ENCODE assay signal across 22 mouse cellular contexts in the genomic region with DNA sequence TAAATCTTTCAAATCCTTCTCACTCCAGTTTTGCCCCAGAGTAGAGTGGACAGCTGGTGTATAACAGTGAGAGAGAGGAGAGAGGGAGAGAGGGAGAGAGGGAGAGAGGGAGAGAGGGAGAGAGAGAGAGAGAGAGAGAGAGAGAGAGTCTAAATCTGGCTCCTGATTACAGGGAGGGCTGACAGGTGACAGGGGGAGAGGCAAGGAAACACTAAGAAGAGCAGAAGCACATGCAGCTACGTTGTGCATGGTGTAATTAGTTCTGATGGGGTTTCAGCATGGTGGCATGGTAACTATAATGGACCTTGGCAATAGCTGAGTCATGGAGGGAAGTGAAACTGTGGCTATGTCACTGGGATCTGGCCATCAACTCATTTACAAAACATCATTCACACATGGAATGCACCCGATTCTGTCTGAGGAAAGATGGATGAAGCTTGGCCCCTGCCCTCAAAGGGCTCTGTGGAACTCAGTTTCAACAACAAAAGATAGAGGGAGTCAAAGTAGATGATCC. TPM values are rescaled to one million over a fixed set of nuclear protein-coding genes. Genes with fewer than 3 reads are reported as not detected.
DNase-seq lines count a peak whose midpoint lies in the region; ATAC-seq and TF ChIP-seq lines count a peak whose summit lies in the region.
"Had no signal": no experiment of that assay in that cellular context is flagged by ENCODE, and none has a peak within 500 bp of the region (broad histone marks: within the 10 kb centered on the region; RNA-seq: fewer than 3 reads in every experiment).

No protein-coding gene starts in this region.

- peak overlapping the region; percentile 59 for H3K4me3 ChIP-seq in megakaryocyte, embryonic 14.5 days (replicated peaks)
- H3K4me3 ChIP-seq in myocyte, result no peak overlapping the region
- H3K4me3 ChIP-seq in heart, embryonic 11.5 days (ENCODE audit: low read depth, low read length), result no peak overlapping the region
- H3K4me3 ChIP-seq in liver, embryonic 11.5 days (ENCODE audit: low read depth, low read length), result no peak overlapping the region
- no peak overlapping the region for H3K4me3 ChIP-seq in kidney, adult 2 months (ENCODE audit: insufficient read depth, low read depth, low read length)
- H3K4me3 ChIP-seq: embryonic facial prominence, embryonic 10.5 days; forebrain, embryonic 13.5 days; heart, embryonic 12.5 days; hindbrain, embryonic 10.5 days had no signal

- peak overlapping the region; percentile 16 for H3K4me2 ChIP-seq in myocyte (ENCODE audit: low read depth)
- no peak overlapping the region for H3K4me2 ChIP-seq in heart, embryonic 11.5 days
- H3K4me2 ChIP-seq in liver, embryonic 11.5 days, result no peak overlapping the region
- H3K4me2 ChIP-seq: forebrain, embryonic 13.5 days; heart, embryonic 12.5 days; hindbrain, embryonic 14.5 days had no signal

- no peak overlapping the region for H3K27ac ChIP-seq in heart, embryonic 11.5 days (ENCODE audit: low read depth, low read length)
- no peak overlapping the region for H3K27ac ChIP-seq in liver, embryonic 11.5 days (ENCODE audit: low read depth, low read length)
- no peak overlapping the region for H3K27ac ChIP-seq in kidney, adult 2 months (ENCODE audit: insufficient read depth, low read depth, low read length)
- H3K27ac ChIP-seq: embryonic facial prominence, embryonic 10.5 days; forebrain, embryonic 13.5 days; hindbrain, embryonic 10.5 days; hindbrain, embryonic 14.5 days had no signal

- ATAC-seq in heart, embryonic 11.5 days (replicated peaks; ENCODE audit: insufficient number of reproducible peaks, low FRiP score, low TSS enrichment), result no peak
- ATAC-seq in liver, embryonic 11.5 days (replicated peaks; ENCODE audit: low FRiP score), result no peak
- ATAC-seq: forebrain, embryonic 13.5 days; forebrain, postnatal 0 days had no signal

- H3K9ac ChIP-seq in heart, embryonic 11.5 days (ENCODE audit: low read depth, low read length), result no peak overlapping the region
- H3K9ac ChIP-seq in liver, embryonic 11.5 days (ENCODE audit: low read depth, low read length), result no peak overlapping the region
- H3K9ac ChIP-seq: forebrain, embryonic 13.5 days; forebrain, postnatal 0 days; heart, embryonic 12.5 days; hindbrain, embryonic 14.5 days had no signal

- no peak for TF ChIP-seq CTCF in kidney, adult 2 months (conservative IDR thresholded peaks at IDR 0.05; ENCODE audit: insufficient read depth, insufficient read length, low read depth, low read length)

- DNase-seq in heart, adult 11 months, result peak; percentile 86
- no peak for DNase-seq in heart, adult 9 months (ENCODE audit: low spot score in 2 of 2)
- DNase-seq in brain, adult 2 months (ENCODE audit: low read depth, low spot score), result peak; percentile 25
- DNase-seq in liver, embryonic 11.5 days (ENCODE audit: low spot score), result no peak
- DNase-seq in kidney, adult 2 months, result no peak
- DNase-seq: adrenal gland, adult 8-10 months; cerebellum, adult 11-12 months; cerebellum, adult 9-10 months; cerebellum, postnatal 36 days; forebrain, postnatal 0 days; gastrocnemius, postnatal 14 days; heart, adult 18-20 months had no signal

- peaks cover 37% of the 10 kb centered on the region for H3K4me1 ChIP-seq in megakaryocyte, embryonic 14.5 days
- H3K4me1 ChIP-seq in heart, embryonic 11.5 days (ENCODE audit: control insufficient read depth, insufficient read depth, low read length), result no peaks in the 10 kb centered on the region
- H3K4me1 ChIP-seq in liver, embryonic 11.5 days (replicated peaks; ENCODE audit: control insufficient read depth, insufficient read depth, low read length), result no peaks in the 10 kb centered on the region
- no peaks in the 10 kb centered on the region for H3K4me1 ChIP-seq in kidney, adult 2 months (ENCODE audit: control insufficient read depth, insufficient read depth, low read length)

- peaks cover 19% of the 10 kb centered on the region for H3K36me3 ChIP-seq in megakaryocyte, embryonic 14.5 days (replicated peaks; ENCODE audit: low read length)
- no peaks in the 10 kb centered on the region for H3K36me3 ChIP-seq in myocyte (ENCODE audit: control insufficient read depth, insufficient read depth)
- H3K36me3 ChIP-seq in heart, embryonic 11.5 days (ENCODE audit: control insufficient read depth, insufficient read depth, low read length), result peaks cover 2% of the 10 kb centered on the region; the same call in 1 of the 2 replicates
- H3K36me3 ChIP-seq in liver, embryonic 11.5 days (ENCODE audit: control insufficient read depth, insufficient read depth, low read length), result no peaks in the 10 kb centered on the region
- H3K36me3 ChIP-seq in kidney, adult 2 months (ENCODE audit: control insufficient read depth, insufficient read depth, low read length), result no peaks in the 10 kb centered on the region

- WGBS in heart, embryonic 11.5 days (ENCODE audit: insufficient replicate concordance), result 39% methylated on average over 2 of the region's 2 CpGs
- 38% methylated on average over 2 of the region's 2 CpGs for WGBS in liver, embryonic 11.5 days
- WGBS in kidney, adult 2 months, result 43% methylated on average over 2 of the region's 2 CpGs

- no peaks in the 10 kb centered on the region for H3K9me3 ChIP-seq in megakaryocyte, embryonic 14.5 days
- H3K9me3 ChIP-seq in heart, embryonic 11.5 days (replicated peaks; ENCODE audit: control insufficient read depth, low read length), result no peaks in the 10 kb centered on the region
- no peaks in the 10 kb centered on the region for H3K9me3 ChIP-seq in liver, embryonic 11.5 days (ENCODE audit: control insufficient read depth, low read length)
- H3K9me3 ChIP-seq: embryonic facial prominence, embryonic 10.5 days; forebrain, embryonic 13.5 days; hindbrain, embryonic 10.5 days had no signal

- H3ac ChIP-seq in myocyte (ENCODE audit: control insufficient read depth, insufficient read length), result no peak overlapping the region

- no peaks in the 10 kb centered on the region for H3K79me2 ChIP-seq in myocyte (ENCODE audit: control insufficient read depth, insufficient read depth)

- no peak for TF ChIP-seq POLR2A in myocyte (IDR thresholded peaks at IDR 0.05; ENCODE audit: insufficient read length, low read depth)
- TF ChIP-seq POLR2A in kidney, adult 2 months (IDR thresholded peaks at IDR 0.05; ENCODE audit: low read depth, low read length), result no peak

- peaks cover 9% of the 10 kb centered on the region for H3K27me3 ChIP-seq in megakaryocyte, embryonic 14.5 days (replicated peaks)
- H3K27me3 ChIP-seq in myocyte (ENCODE audit: control insufficient read depth, insufficient read depth, insufficient read length), result no peaks in the 10 kb centered on the region
- no peaks in the 10 kb centered on the region for H3K27me3 ChIP-seq in heart, embryonic 11.5 days (ENCODE audit: control insufficient read depth, insufficient read depth, low read length)
- H3K27me3 ChIP-seq in liver, embryonic 11.5 days (replicated peaks; ENCODE audit: control insufficient read depth, insufficient read depth, low read length), result no peaks in the 10 kb centered on the region
- H3K27me3 ChIP-seq in kidney, adult 2 months (replicated peaks; ENCODE audit: control insufficient read depth, insufficient read depth, low read length), result no peaks in the 10 kb centered on the region; the same call in 1 of the 2 replicates
- H3K27me3 ChIP-seq: forebrain, embryonic 13.5 days; heart, embryonic 12.5 days had no signal

TF ChIP-seq in myocyte, 11 proteins besides CTCF, POLR2A, EP300 and RAD21:
- TF ChIP-seq MYOD1 (IDR thresholded peaks at IDR 0.05; ENCODE audit: control insufficient read depth in 1 of 3, insufficient read length in 2 of 3, low read depth in 2 of 3), result peak; percentile 14 to 67 (median 62)
- no peak for TF ChIP-seq POLR2AphosphoS2 (IDR thresholded peaks at IDR 0.05; ENCODE audit: insufficient read length, low read depth)
- TF ChIP-seq MYOG (IDR thresholded peaks at IDR 0.05; ENCODE audit: control insufficient read depth in 1 of 3, insufficient read depth in 1 of 3, insufficient read length in 2 of 3, low read depth in 2 of 3), result peak in 1 of 3 experiments; percentile 17

RNA-seq across cellular contexts. Expression of a gene that starts 9.9 kb away (rescaled TPM):
- 0.12 TPM in 1 of 2 replicates, not detected in the other for polyA plus RNA-seq in megakaryocyte, embryonic 14.5 days (2012; ENCODE audit: insufficient read depth, low replicate concordance)
- polyA plus RNA-seq in myocyte (2012; fragmentation: generic; extraction: Trizol), result 15.3 TPM
- 21.8 and 22.4 TPM in 2 replicates for polyA plus RNA-seq in heart, embryonic 11.5 days (2014; fragmentation: Nextera tagmentation; extraction: Ambion mirVana)
- polyA plus RNA-seq in liver, embryonic 11.5 days (2014; fragmentation: Nextera tagmentation; extraction: Ambion mirVana), result 7.8 and 8.5 TPM in 2 replicates
- 30.0 and 31.7 TPM in 2 replicates for polyA plus RNA-seq in kidney, adult 2 months (2012; rRNA removed)

RNA-seq across cellular contexts. Expression of a gene that starts 11.3 kb away (rescaled TPM):
- not detected in 2 replicates for polyA plus RNA-seq in megakaryocyte, embryonic 14.5 days (2012; ENCODE audit: insufficient read depth, low replicate concordance)
- polyA plus RNA-seq in myocyte (2012; fragmentation: generic; extraction: Trizol), result not detected
- polyA plus RNA-seq in heart, embryonic 11.5 days (2014; fragmentation: Nextera tagmentation; extraction: Ambion mirVana), result not detected in 2 replicates
- polyA plus RNA-seq in liver, embryonic 11.5 days (2014; fragmentation: Nextera tagmentation; extraction: Ambion mirVana), result not detected in 2 replicates
- not detected in 2 replicates for polyA plus RNA-seq in kidney, adult 2 months (2012; rRNA removed)
- polyA plus RNA-seq: embryonic facial prominence, embryonic 10.5 days; embryonic facial prominence, embryonic 14.5 days; forebrain, embryonic 13.5 days; forebrain, postnatal 0 days; heart, embryonic 12.5 days; heart, embryonic 16.5 days; hindbrain, embryonic 10.5 days; hindbrain, embryonic 14.5 days had no signal

Comparison
In these comparisons a context has a peak if more than half of its experiments do, and no peak if none do; other contexts are left out.
1. DNase-seq: peak in heart, adult 11 months (single experiment) and brain, adult 2 months (single experiment); none in heart, adult 9 months (0 of 2), liver, embryonic 11.5 days (single experiment) and kidney, adult 2 months (single experiment).